11 mouse cellular contexts compared by ENCODE assay signal in genomic region chr2:69381740-69382139, GRCm38 (mm10). TPM values are rescaled to one million over a fixed set of nuclear protein-coding genes. Genes with fewer than 3 reads are reported as not detected.
DNase-seq lines count a peak whose midpoint lies in the region; ATAC-seq and TF ChIP-seq lines count a peak whose summit lies in the region.
"Had no signal": no experiment of that assay in that cellular context is flagged by ENCODE, and none has a peak within 500 bp of the region (broad histone marks: within the 10 kb centered on the region; RNA-seq: fewer than 3 reads in every experiment).

No protein-coding gene starts in this region.

- 46% methylated on average over 8 of the region's 8 CpGs for WGBS in intestine, postnatal 0 days
- WGBS in intestine, embryonic 16.5 days, result 48% methylated on average over 8 of the region's 8 CpGs
- WGBS in liver, embryonic 14.5 days (ENCODE audit: insufficient replicate concordance), result 24% methylated on average over 8 of the region's 8 CpGs

- H3K9ac ChIP-seq in intestine, postnatal 0 days (ENCODE audit: low read depth, low read length), result no peak overlapping the region
- no peak overlapping the region for H3K9ac ChIP-seq in intestine, embryonic 16.5 days (ENCODE audit: low read depth, low read length)
- no peak overlapping the region for H3K9ac ChIP-seq in liver, embryonic 14.5 days (replicated peaks)
- H3K9ac ChIP-seq: limb, embryonic 15.5 days had no signal

- H3K27ac ChIP-seq in intestine, postnatal 0 days (ENCODE audit: low read depth, low read length), result no peak overlapping the region
- no peak overlapping the region for H3K27ac ChIP-seq in intestine, embryonic 16.5 days (ENCODE audit: low read length)
- no peak overlapping the region for H3K27ac ChIP-seq in testis, adult 2 months (ENCODE audit: control insufficient read depth, insufficient read depth, low read depth, low read length)
- no peak overlapping the region for H3K27ac ChIP-seq in liver, embryonic 14.5 days
- H3K27ac ChIP-seq: limb, embryonic 15.5 days had no signal

- DNase-seq in testis, postnatal 10 days (ENCODE audit: low spot score), result no peak
- DNase-seq in liver, embryonic 14.5 days (ENCODE audit: low read depth in 3 of 3, low spot score in 3 of 3), result no peak
- DNase-seq in Muller cell, postnatal 12 days (ENCODE audit: inconsistent ontology term), result no peak
- DNase-seq in urinary bladder, postnatal 4 days (ENCODE audit: low spot score in 2 of 2), result no peak
- DNase-seq in urinary bladder, postnatal 10 days (ENCODE audit: low spot score), result no peak
- DNase-seq: heart, postnatal 14 days; right cerebral cortex, postnatal 14 days had no signal

- peak; percentile 56 for TF ChIP-seq CTCF in intestine, postnatal 0 days (IDR thresholded peaks at IDR 0.05; ENCODE audit: low read depth)
- TF ChIP-seq CTCF in testis, adult 2 months (IDR thresholded peaks at IDR 0.05; ENCODE audit: control insufficient read depth, insufficient read depth, insufficient replicate concordance, low read depth, low read length), result 0 out of 2 replicates have a peak, but pooled peaks have one; percentile 3
- TF ChIP-seq CTCF in liver, embryonic 14.5 days (IDR thresholded peaks at IDR 0.05; ENCODE audit: low read depth), result peak; percentile 53

- no peak overlapping the region for H3K4me2 ChIP-seq in intestine, postnatal 0 days (replicated peaks; ENCODE audit: low read depth)
- H3K4me2 ChIP-seq in intestine, embryonic 16.5 days (ENCODE audit: low read depth, low read length), result no peak overlapping the region
- H3K4me2 ChIP-seq in liver, embryonic 14.5 days (ENCODE audit: low read depth), result no peak overlapping the region
- H3K4me2 ChIP-seq: limb, embryonic 15.5 days had no signal

- ATAC-seq in intestine, postnatal 0 days, result no peak
- ATAC-seq in intestine, embryonic 16.5 days, result no peak
- ATAC-seq in liver, embryonic 14.5 days (ENCODE audit: insufficient read depth), result no peak

- no peak for TF ChIP-seq POLR2A in testis, adult 2 months (IDR thresholded peaks at IDR 0.05; ENCODE audit: control insufficient read depth, low read depth, low read length)

- no peak overlapping the region for H3K4me3 ChIP-seq in intestine, postnatal 0 days (ENCODE audit: low read depth, low read length)
- no peak overlapping the region for H3K4me3 ChIP-seq in intestine, embryonic 16.5 days (ENCODE audit: low read length)
- H3K4me3 ChIP-seq in testis, adult 2 months (ENCODE audit: control insufficient read depth, low read depth, low read length), result no peak overlapping the region
- no peak overlapping the region for H3K4me3 ChIP-seq in liver, embryonic 14.5 days (ENCODE audit: insufficient read depth in 1 of 2, low read depth in 2 of 2, low read length in 2 of 2)
- H3K4me3 ChIP-seq: limb, embryonic 15.5 days had no signal

- TF ChIP-seq EP300 in liver, embryonic 14.5 days (IDR thresholded peaks at IDR 0.05; ENCODE audit: low read depth), result no peak

- no peaks in the 10 kb centered on the region for H3K4me1 ChIP-seq in intestine, postnatal 0 days (replicated peaks; ENCODE audit: control insufficient read depth, insufficient read depth, low read length)
- H3K4me1 ChIP-seq in intestine, embryonic 16.5 days (ENCODE audit: control insufficient read depth, insufficient read depth, low read length), result peaks cover 4% of the 10 kb centered on the region; the same call in 1 of the 2 replicates
- no peaks in the 10 kb centered on the region for H3K4me1 ChIP-seq in testis, adult 2 months (ENCODE audit: control insufficient read depth, insufficient read depth, low read length)
- peaks cover 0 to 10% of the 10 kb centered on the region in 2 experiments; a peak in 2 of 4 replicates for H3K4me1 ChIP-seq in liver, embryonic 14.5 days (replicated peaks; ENCODE audit: control insufficient read depth in 2 of 2, insufficient read depth in 2 of 2, low read length in 1 of 2)

- no peaks in the 10 kb centered on the region for H3K9me3 ChIP-seq in intestine, postnatal 0 days (ENCODE audit: control insufficient read depth)
- H3K9me3 ChIP-seq in intestine, embryonic 16.5 days (ENCODE audit: control insufficient read depth, low read length), result no peaks in the 10 kb centered on the region
- no peaks in the 10 kb centered on the region for H3K9me3 ChIP-seq in liver, embryonic 14.5 days (ENCODE audit: control insufficient read depth, low read length)
- H3K9me3 ChIP-seq: limb, embryonic 15.5 days had no signal

- no peaks in the 10 kb centered on the region for H3K27me3 ChIP-seq in intestine, postnatal 0 days (replicated peaks; ENCODE audit: control insufficient read depth, insufficient read depth, low read length)
- no peaks in the 10 kb centered on the region for H3K27me3 ChIP-seq in intestine, embryonic 16.5 days (replicated peaks; ENCODE audit: control insufficient read depth, insufficient read depth, low read length)
- H3K27me3 ChIP-seq in testis, adult 2 months (ENCODE audit: control insufficient read depth, insufficient read depth, low read length), result no peaks in the 10 kb centered on the region
- H3K27me3 ChIP-seq in liver, embryonic 14.5 days (ENCODE audit: control insufficient read depth, insufficient read depth, low read length), result no peaks in the 10 kb centered on the region
- H3K27me3 ChIP-seq: limb, embryonic 15.5 days had no signal

- H3K36me3 ChIP-seq in intestine, postnatal 0 days (ENCODE audit: control insufficient read depth, insufficient read depth), result no peaks in the 10 kb centered on the region
- H3K36me3 ChIP-seq in intestine, embryonic 16.5 days (ENCODE audit: control insufficient read depth, insufficient read depth, low read length), result no peaks in the 10 kb centered on the region
- no peaks in the 10 kb centered on the region for H3K36me3 ChIP-seq in testis, adult 2 months (ENCODE audit: control insufficient read depth, insufficient read depth, low read length)
- no peaks in the 10 kb centered on the region for H3K36me3 ChIP-seq in liver, embryonic 14.5 days (replicated peaks; ENCODE audit: control insufficient read depth, insufficient read depth, low read depth)
- H3K36me3 ChIP-seq: limb, embryonic 15.5 days had no signal

RNA-seq across cellular contexts. Expression of gene Dhrs9, which starts 1.5 kb away (rescaled TPM):
- polyA plus RNA-seq in intestine, postnatal 0 days (2015; fragmentation: Nextera tagmentation; extraction: Ambion mirVana), result 2.2 TPM in 2 replicates
- 0.43 TPM in 2 replicates for polyA plus RNA-seq in intestine, embryonic 16.5 days (2015; fragmentation: Nextera tagmentation; extraction: Ambion mirVana)
- not detected in 2 replicates for polyA plus RNA-seq in testis, adult 2 months (2012; rRNA removed)
- polyA plus RNA-seq in liver, embryonic 14.5 days (2012; rRNA removed), result 0.44 and 0.45 TPM in 2 replicates
- 0.14 and 0.18 TPM in 2 replicates for polyA plus RNA-seq in liver, embryonic 14.5 days (2014; fragmentation: Nextera tagmentation; extraction: Ambion mirVana)

RNA-seq across cellular contexts. Expression of gene Abcb11, which starts 39.3 kb away (rescaled TPM):
- polyA plus RNA-seq in intestine, postnatal 0 days (2015; fragmentation: Nextera tagmentation; extraction: Ambion mirVana), result 2.8 and 4.0 TPM in 2 replicates
- 4.0 and 11.4 TPM in 2 replicates for polyA plus RNA-seq in intestine, embryonic 16.5 days (2015; fragmentation: Nextera tagmentation; extraction: Ambion mirVana)
- polyA plus RNA-seq in testis, adult 2 months (2012; rRNA removed), result 2.2 and 3.0 TPM in 2 replicates
- 1.9 and 3.5 TPM in 2 replicates for polyA plus RNA-seq in liver, embryonic 14.5 days (2012; rRNA removed)
- polyA plus RNA-seq in liver, embryonic 14.5 days (2014; fragmentation: Nextera tagmentation; extraction: Ambion mirVana), result 4.6 and 8.2 TPM in 2 replicates
- polyA plus RNA-seq: limb, embryonic 15.5 days had no signal

Comparison
In these comparisons a context has a peak if more than half of its experiments do, and no peak if none do; other contexts are left out.
1. CTCF ChIP-seq: peak in every context shown above with its lines; median percentile 56 in intestine, postnatal 0 days; 53 in liver, embryonic 14.5 days; 3 in testis, adult 2 months.